Mouse (Mus musculus): ENCODE measurements around the gene Vmn2r93.

DNA sequence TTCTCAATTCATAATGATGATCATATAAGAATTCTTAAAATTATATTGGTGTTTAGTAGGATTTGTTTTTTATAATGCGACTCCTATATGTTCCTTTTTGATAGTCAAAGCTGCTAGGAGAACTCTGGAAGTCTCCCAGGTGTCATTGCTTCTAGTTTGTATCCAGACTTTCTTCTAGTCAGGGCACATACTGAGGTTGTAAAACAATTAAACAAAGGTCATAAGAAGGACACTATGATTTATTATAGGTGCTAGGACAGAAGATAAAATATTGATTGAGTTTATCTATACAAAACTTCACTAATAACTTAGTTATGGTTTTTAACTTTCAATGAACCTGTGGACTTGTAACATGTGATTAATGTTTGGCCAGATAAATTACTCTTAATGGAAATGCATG is 62.1 kb downstream of the Vmn2r93 start:
- TF ChIP-seq CTCF (IDR thresholded peaks at IDR 0.05; ENCODE audit: borderline replicate concordance, insufficient read depth, low read depth, low read length), result no peak
- no peak for TF ChIP-seq POLR2A (IDR thresholded peaks at IDR 0.05; ENCODE audit: borderline replicate concordance, insufficient read depth, low read length)
